Mouse (Mus musculus) neural tube, embryonic 15.5 days (tissue): ENCODE measurements at regions not wholly inside any gene's neighbourhood (a gene's known extent, or its start where the extent isn't known, plus 50 kb on each side); places are given as distances from the start of the nearest gene placed in this dataset.
"Not testable (repeated sequence)": the region's sequence is repeated elsewhere in the genome, so short reads cannot be mapped to it uniquely, and the experiment has no call there.

Experiments used
- ATAC-seq: fragments of 200-750 bp; cut with Nextera tagmentation; 2 replicates; pipeline ENCODE4 v1.8.0; 2017; ENCODE audit warnings: mild to moderate bottlenecking, moderate TSS enrichment, moderate library complexity; ENCODE audit not compliant: low FRiP score
- H3K27ac ChIP-seq: fragments of 300-500 bp; sonication (generic); replicated peaks from 2 replicates; pipeline ENCODE4 v1.5.1; 2015; ENCODE audit warnings: mild to moderate bottlenecking, inconsistent platforms
- H3K27me3 ChIP-seq: fragments of 300-500 bp; sonication (generic); replicated peaks from 2 replicates; pipeline ENCODE4 v1.6.1; 2015; ENCODE audit warnings: inconsistent platforms
- H3K36me3 ChIP-seq: fragments of 300-500 bp; sonication (generic); 2 replicates; pipeline ENCODE4 v1.6.1; 2015; ENCODE audit warnings: inconsistent platforms
- H3K4me1 ChIP-seq: fragments of 300-500 bp; sonication (generic); 2 replicates; pipeline ENCODE4 v1.6.1; 2015; ENCODE audit warnings: inconsistent platforms
- H3K4me2 ChIP-seq: fragments of 300-500 bp; sonication (generic); 2 replicates; pipeline ENCODE4 v1.6.1; 2015; ENCODE audit warnings: inconsistent platforms, mild to moderate bottlenecking, moderate library complexity
- H3K4me3 ChIP-seq: fragments of 300-500 bp; sonication (generic); replicated peaks from 2 replicates; pipeline ENCODE4 v1.5.1; 2015; ENCODE audit warnings: mild to moderate bottlenecking, inconsistent platforms
- H3K9ac ChIP-seq: fragments of 300-500 bp; sonication (generic); replicated peaks from 2 replicates; pipeline ENCODE4 v1.6.1; 2015; ENCODE audit warnings: mild to moderate bottlenecking, inconsistent platforms
- H3K9me3 ChIP-seq: fragments of 300-500 bp; sonication (generic); replicated peaks from 2 replicates; pipeline ENCODE4 v1.6.1; 2016; ENCODE audit warnings: inconsistent platforms
- WGBS: fragments of 180-500 bp; shearing (Covaris S2); methylation state at CpG from one replicate; pipeline ENCODE4 v1.1.7; 2015; ENCODE audit warnings: mixed read lengths; 5-methylcytosine and 5-hydroxymethylcytosine counted together

DNA sequence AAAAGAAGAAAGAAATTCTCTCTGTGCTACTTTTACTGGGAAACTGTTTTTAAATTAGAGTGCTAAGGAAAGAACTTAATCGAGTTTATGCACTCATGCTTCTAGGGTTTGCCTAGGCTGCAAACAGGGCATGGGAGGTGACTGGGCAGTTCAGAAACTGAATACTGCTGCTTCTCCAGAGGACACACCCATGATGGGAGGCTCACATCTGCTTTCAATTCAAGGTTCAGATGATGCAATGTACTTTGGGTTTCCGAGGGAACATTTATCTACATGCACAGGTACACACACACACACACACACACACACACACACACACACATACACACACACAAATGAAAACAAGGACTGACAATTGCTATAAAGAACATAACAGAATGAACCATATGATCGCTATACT lies 417.4 kb downstream of the Htr7 start:
- ATAC-seq = no peak

DNA sequence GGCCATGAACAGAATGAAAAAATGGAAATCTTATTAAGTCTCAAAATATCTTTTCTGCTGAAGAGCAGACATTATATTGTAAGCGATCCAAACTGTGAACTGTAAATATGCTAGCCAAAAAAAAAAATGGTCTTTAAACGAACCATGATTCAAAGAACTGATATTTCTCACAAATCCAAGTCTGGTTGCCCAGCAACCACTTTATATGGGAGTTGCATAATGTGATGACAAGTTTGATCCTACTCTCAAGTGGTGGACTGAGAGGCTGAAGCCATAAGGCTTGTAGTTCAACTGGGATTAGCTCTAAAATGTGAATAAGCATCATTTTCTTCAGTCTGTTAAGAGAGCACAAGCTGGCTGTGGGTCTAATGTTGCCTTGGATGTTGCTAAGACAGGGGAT lies 435.5 kb downstream of the Htr7 start:
- no peak for ATAC-seq
- WGBS = 68% methylated on average over 2 of the region's 2 CpGs
- H3K36me3 ChIP-seq = no peaks in the 10 kb centered on the region
- H3K27ac ChIP-seq = no peak overlapping the region
- H3K9me3 ChIP-seq = no peaks in the 10 kb centered on the region
- H3K4me2 ChIP-seq = no peak overlapping the region
- H3K4me3 ChIP-seq = no peak overlapping the region
- no peaks in the 10 kb centered on the region for H3K27me3 ChIP-seq
- H3K9ac ChIP-seq = no peak overlapping the region
- H3K4me1 ChIP-seq = no peaks in the 10 kb centered on the region

More for the DNA sequence above, 417.4 kb downstream of the Htr7 start:
- Histone ChIP-seq H3K4me1 (no peaks in the 10 kb centered on the region), H3K9me3 (no peaks in the 10 kb centered on the region), H3K4me2 (no peak overlapping the region), H3K36me3 (no peaks in the 10 kb centered on the region), H3K27me3 (no peaks in the 10 kb centered on the region), H3K4me3 (no peak overlapping the region), H3K27ac (no peak overlapping the region), H3K9ac (no peak overlapping the region)
- WGBS = 89% methylated on average over 3 of the region's 3 CpGs

DNA sequence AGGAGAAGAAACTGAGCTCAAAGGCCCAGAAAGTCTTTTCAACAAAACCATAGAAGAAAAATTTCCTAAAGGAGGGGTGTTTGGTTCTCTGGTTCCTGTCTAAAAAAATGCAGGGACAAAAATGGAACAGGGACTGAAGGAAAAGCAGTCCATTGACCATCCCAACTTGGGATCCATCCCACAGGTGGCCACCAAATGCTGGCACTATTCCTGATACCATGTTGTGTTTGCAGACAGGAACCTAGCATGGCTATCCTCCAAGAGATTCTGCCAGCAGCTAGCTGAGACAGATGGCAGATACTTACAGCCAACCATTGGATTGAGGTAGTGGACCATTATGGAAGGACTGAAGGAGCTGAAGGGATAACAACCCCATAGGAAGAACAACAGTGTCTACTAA lies 461.9 kb downstream of the Htr7 start:
- Histone ChIP-seq H3K9me3 (no peaks in the 10 kb centered on the region), H3K4me3 (no peak overlapping the region), H3K9ac (no peak overlapping the region), H3K27me3 (no peaks in the 10 kb centered on the region), H3K36me3 (no peaks in the 10 kb centered on the region), H3K27ac (no peak overlapping the region), H3K4me1 (no peaks in the 10 kb centered on the region), H3K4me2 (no peak overlapping the region)
- ATAC-seq = no peak

DNA sequence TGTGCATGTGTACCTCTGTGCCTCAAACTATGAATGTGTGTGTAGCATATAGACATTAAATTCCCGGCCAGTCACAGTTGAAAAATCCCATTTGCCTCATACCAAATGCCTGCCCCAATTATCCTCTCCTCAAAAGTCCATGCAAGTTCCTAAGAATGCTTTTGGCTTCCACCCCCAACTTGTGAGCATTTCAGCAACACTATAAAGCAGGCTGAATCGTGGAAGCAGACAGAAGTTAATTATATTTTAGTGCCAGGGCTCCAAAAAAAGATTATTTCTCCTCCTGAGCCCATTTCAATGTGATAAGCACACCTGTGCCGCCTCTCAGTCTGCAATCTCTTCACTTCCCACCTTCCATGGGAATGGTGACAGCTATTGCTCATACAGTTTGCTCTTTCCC lies 481.3 kb downstream of the Htr7 start:
- no peaks in the 10 kb centered on the region for H3K9me3 ChIP-seq

DNA sequence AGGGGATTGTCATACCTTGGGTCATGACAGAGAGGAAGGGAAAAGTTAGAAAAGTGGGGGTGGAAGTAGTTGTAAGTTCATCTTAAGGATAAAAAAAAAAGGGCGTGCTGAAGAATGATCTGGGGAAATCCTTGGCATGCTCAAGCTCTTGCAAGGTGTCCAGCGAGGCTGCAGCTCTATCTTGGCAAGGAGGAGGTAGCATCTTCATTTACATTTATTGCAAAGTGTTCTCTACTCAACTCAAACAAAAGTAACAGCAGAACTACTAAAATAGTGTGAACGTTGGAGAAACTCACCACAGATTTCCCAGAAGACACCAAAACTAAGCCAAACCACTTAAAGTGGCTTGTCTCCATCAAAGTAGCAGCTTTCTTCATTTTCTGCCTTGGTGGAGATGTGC lies 507.9 kb downstream of the Htr7 start:
- 92% methylated on average over 3 of the region's 3 CpGs for WGBS
- Histone ChIP-seq H3K27me3 (no peaks in the 10 kb centered on the region), H3K9ac (no peak overlapping the region), H3K4me2 (no peak overlapping the region), H3K4me1 (no peaks in the 10 kb centered on the region), H3K27ac (no peak overlapping the region), H3K4me3 (no peak overlapping the region), H3K36me3 (no peaks in the 10 kb centered on the region), H3K9me3 (no peaks in the 10 kb centered on the region)
- ATAC-seq = no peak

More for the DNA sequence above, 481.3 kb downstream of the Htr7 start:
- H3K9ac ChIP-seq = no peak overlapping the region
- no peak for ATAC-seq
- H3K36me3 ChIP-seq = no peaks in the 10 kb centered on the region
- no peak overlapping the region for H3K4me2 ChIP-seq
- no peaks in the 10 kb centered on the region; the same call in 1 of the 2 replicates for H3K4me1 ChIP-seq
- H3K4me3 ChIP-seq = no peak overlapping the region
- 62% methylated on average over 3 of the region's 3 CpGs for WGBS
- no peak overlapping the region for H3K27ac ChIP-seq
- no peaks in the 10 kb centered on the region for H3K27me3 ChIP-seq

DNA sequence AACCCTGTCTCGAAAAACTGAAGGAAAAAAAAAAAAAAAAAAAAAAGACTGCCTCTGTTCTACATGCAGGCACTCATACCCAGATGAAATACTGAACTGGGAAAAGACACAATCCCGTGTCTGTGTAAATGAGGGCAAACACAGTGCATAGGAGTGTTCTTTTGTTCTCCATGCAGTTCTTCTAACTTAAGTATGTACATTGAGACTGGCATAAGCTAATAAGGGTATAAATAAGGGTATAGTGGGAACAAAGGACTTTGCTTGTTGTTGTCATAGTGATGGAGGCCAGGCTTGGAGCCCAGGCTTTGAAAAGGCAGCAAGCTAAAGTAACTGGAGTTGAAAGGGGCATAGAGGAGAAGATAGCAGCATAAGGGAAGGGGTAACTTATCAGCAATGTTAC lies 520.5 kb downstream of the Htr7 start:
- no peak overlapping the region for H3K27ac ChIP-seq
- H3K4me1 ChIP-seq = no peaks in the 10 kb centered on the region
- ATAC-seq = no peak
- no peak overlapping the region for H3K9ac ChIP-seq
- H3K27me3 ChIP-seq = no peaks in the 10 kb centered on the region
- H3K9me3 ChIP-seq = no peaks in the 10 kb centered on the region
- H3K4me3 ChIP-seq = no peak overlapping the region
- H3K36me3 ChIP-seq = no peaks in the 10 kb centered on the region
- 18% methylated on average over 2 of the region's 2 CpGs for WGBS
- H3K4me2 ChIP-seq = no peak overlapping the region

DNA sequence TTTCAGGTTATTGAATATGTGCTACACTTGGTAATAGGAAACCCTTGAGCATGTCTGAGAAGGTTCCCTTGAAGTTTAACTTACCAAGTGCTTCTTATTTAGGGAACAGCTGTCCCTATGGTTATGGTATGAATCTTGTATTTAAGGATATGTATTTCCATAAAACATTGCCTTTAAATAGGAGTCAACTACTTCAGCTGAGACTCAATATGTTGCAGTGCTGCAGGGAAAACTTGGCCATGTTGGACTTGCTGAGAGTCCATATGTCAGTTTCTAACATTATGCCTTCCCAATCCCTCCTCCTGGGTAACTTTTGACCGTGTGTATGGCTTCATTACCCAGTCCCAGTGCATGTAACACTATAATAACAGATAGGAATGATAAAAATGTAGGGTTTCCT lies 528.0 kb downstream of the Htr7 start:
- Histone ChIP-seq H3K4me2 (no peak overlapping the region), H3K4me1 (no peaks in the 10 kb centered on the region), H3K27ac (no peak overlapping the region), H3K9ac (no peak overlapping the region), H3K9me3 (no peaks in the 10 kb centered on the region), H3K4me3 (no peak overlapping the region), H3K36me3 (no peaks in the 10 kb centered on the region), H3K27me3 (no peaks in the 10 kb centered on the region)
- 51% methylated on average over 1 of the region's 1 CpGs for WGBS
- ATAC-seq = no peak

DNA sequence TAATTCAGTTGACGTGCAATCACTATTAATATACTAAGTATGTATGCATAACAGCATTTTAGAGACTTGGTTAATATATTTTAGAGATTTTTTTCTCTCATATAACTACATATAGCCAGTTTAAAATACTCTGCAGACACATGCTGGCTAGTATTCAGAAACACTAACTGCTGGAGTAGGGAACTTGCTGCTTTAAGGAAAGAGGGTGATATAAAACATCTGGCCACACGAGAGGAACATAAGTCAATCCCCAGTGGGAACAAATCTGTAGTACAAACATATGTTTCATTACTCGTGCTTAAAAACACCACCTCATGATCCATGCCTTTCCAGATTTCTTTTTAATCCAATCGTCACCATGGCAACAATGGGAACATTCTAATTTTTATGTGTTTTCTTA lies 563.6 kb downstream of the Htr7 start:
- H3K27ac ChIP-seq = no peak overlapping the region
- no peaks in the 10 kb centered on the region for H3K36me3 ChIP-seq
- no peaks in the 10 kb centered on the region for H3K4me1 ChIP-seq
- no peak overlapping the region for H3K9ac ChIP-seq
- no peak overlapping the region for H3K4me2 ChIP-seq
- ATAC-seq = no peak
- no peak overlapping the region for H3K4me3 ChIP-seq
- H3K9me3 ChIP-seq = no peaks in the 10 kb centered on the region
- 56% methylated on average over 4 of the region's 4 CpGs for WGBS
- no peaks in the 10 kb centered on the region for H3K27me3 ChIP-seq

DNA sequence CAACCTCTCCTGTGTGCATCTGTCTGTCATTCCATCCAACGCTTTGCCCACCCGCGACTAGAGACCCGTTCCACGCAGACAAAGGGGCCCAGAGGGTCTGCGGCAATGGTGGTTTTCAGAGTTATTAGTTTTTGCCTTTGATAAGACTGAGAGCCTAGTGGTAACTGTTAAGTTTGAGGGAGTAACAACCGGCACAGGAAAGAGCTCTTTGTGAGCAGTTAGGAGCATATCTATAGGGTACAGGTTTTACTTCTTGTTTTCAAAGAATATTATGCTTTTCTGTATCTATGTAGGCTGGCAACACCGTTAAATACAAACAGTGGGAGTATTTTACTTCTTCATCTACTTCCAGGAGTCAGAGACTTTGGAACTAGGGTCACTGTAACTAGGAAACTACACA lies 566.0 kb downstream of the Htr7 start:
- WGBS = 93% methylated on average over 8 of the region's 8 CpGs

DNA sequence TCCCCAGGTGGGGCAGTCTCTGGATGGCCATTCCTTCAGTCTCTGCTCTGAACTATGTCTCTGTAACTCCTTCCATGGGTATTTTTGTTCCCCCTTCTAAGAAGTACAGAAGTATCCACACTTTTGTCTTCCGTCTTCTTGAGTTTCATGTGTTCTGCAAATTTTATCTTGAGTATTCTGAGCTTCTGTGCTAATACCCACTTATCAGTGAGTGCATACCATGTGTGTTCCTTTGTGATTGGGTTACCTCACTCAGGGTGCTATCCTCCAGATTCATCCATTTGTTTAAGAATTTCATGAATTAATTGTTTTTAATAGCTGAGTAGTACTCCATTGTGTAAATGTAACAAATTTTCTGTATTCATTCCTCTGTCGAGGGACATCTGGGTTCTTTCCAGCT lies 563.5 kb downstream of the Kif20b start:
- not testable (repeated sequence) for H3K4me3 ChIP-seq, H3K4me2 ChIP-seq, ATAC-seq, H3K4me1 ChIP-seq, H3K36me3 ChIP-seq, H3K27me3 ChIP-seq, H3K9ac ChIP-seq, H3K27ac ChIP-seq, H3K9me3 ChIP-seq
- 97% methylated on average over 2 of the region's 2 CpGs for WGBS

More for the DNA sequence above, 566.0 kb downstream of the Htr7 start:
- no peak for ATAC-seq
- Histone ChIP-seq H3K27ac (no peak overlapping the region), H3K4me2 (no peak overlapping the region), H3K4me1 (no peaks in the 10 kb centered on the region), H3K36me3 (no peaks in the 10 kb centered on the region), H3K9me3 (no peaks in the 10 kb centered on the region), H3K27me3 (no peaks in the 10 kb centered on the region), H3K9ac (no peak overlapping the region), H3K4me3 (no peak overlapping the region)

DNA sequence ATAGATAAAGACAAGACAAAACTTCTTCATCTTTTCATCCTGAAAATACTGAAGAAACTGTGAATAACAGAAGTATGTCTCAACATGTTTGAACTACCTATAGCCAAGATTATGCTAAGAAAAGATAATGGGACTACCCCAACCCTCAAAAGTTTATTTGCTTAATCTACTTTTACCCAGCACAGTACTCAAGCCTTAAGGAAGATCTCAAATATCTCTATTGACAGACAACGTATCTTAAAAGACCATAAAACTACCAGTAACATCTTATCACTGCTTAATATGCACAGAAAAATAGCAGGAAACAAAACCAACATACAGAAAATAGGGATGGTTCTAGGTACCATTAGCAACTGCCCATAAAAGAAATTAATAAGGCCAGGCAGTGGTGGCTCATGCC lies 560.3 kb downstream of the Kif20b start:
- H3K4me1 ChIP-seq = no peaks in the 10 kb centered on the region
- H3K4me3 ChIP-seq = no peak overlapping the region
- H3K4me2 ChIP-seq = no peak overlapping the region
- WGBS = 76% methylated on average over 1 of the region's 1 CpGs
- H3K9me3 ChIP-seq = no peaks in the 10 kb centered on the region
- ATAC-seq = no peak
- no peaks in the 10 kb centered on the region for H3K36me3 ChIP-seq
- no peaks in the 10 kb centered on the region for H3K27me3 ChIP-seq
- no peak overlapping the region for H3K9ac ChIP-seq
- no peak overlapping the region for H3K27ac ChIP-seq

DNA sequence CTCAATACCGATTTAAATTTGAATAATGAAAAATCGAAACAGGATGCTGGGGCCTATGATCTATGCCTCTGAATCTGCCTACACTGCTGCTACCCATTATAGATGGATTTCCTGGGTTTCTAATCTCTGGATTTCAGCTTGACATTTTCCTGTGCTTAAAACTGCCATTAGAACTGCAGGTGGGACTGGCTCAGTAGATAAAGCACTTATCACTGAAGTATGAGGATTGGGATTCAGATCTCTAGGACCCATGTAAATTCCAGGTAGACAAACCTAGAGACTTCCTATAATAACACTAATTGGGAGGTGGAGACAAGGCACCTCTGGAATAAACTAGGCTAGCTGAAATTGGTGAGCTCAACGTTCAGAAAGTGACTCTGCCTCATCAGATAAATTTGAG lies 531.8 kb downstream of the Kif20b start:
- Histone ChIP-seq H3K27me3 (no peaks in the 10 kb centered on the region), H3K27ac (no peak overlapping the region), H3K9me3 (no peaks in the 10 kb centered on the region), H3K4me1 (no peaks in the 10 kb centered on the region), H3K4me3 (no peak overlapping the region), H3K4me2 (no peak overlapping the region), H3K9ac (no peak overlapping the region), H3K36me3 (no peaks in the 10 kb centered on the region)
- whole genome bisulfite sequencing = 78% methylated on average over 3 of the region's 3 CpGs
- ATAC-seq = no peak

DNA sequence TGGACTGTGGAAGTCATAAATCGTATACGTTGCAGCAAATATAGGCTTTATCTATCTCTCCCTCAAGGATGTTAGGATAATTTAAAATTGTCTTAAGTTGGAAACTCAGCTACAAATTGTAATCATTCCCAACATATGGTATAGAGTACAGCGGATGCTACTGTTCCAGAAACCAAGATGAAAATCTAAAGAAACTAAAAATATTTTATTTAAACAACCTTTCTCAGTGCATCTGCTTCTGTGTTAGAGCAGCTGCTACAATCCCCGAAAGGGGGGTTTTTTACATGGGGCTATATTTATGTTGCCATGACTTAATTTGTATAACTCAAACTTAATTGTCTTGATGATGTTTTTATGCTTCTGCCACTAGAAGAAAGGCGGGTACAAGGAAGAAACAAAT lies 520.3 kb downstream of the Kif20b start:
- Histone ChIP-seq H3K27me3 (no peaks in the 10 kb centered on the region), H3K4me2 (no peak overlapping the region), H3K9ac (no peak overlapping the region), H3K27ac (no peak overlapping the region), H3K36me3 (no peaks in the 10 kb centered on the region), H3K9me3 (no peaks in the 10 kb centered on the region), H3K4me3 (no peak overlapping the region), H3K4me1 (no peaks in the 10 kb centered on the region)
- 75% methylated on average over 5 of the region's 5 CpGs for WGBS
- ATAC-seq = no peak
